Mouse (Mus musculus): Measurements from ENCODE around the gene Sorcs1. TPM values are rescaled to one million over a fixed set of nuclear protein-coding genes. Genes with fewer than 3 reads are reported as not detected.

Gene Sorcs1
- polyA plus RNA-seq, 1 experiment from 2014 or later: 9.7 TPM

- H3K4me1 ChIP-seq: no peaks in the 10 kb centered on the region
- H3K27ac ChIP-seq (replicated peaks): no peak overlapping the region
- no peaks in the 10 kb centered on the region for H3K9me3 ChIP-seq
- WGBS: 70% methylated on average over 3 of the region's 3 CpGs
- no peak overlapping the region for H3K4me3 ChIP-seq
- H3K4me2 ChIP-seq (replicated peaks): no peak overlapping the region
- no peaks in the 10 kb centered on the region for H3K27me3 ChIP-seq
- no peaks in the 10 kb centered on the region for H3K36me3 ChIP-seq
- no peak overlapping the region for H3K9ac ChIP-seq (replicated peaks)
- ATAC-seq (replicated peaks): no peak
Observed at GRCm38 (mm10) chr19:50468592-50468991, 209.9 kb downstream of the Sorcs1 start.

GRCm38 (mm10) chr19:50464811-50465210 lies 213.6 kb downstream of the Sorcs1 start:
- Histone ChIP-seq H3K4me3 (no peak overlapping the region), H3K27ac (replicated peaks) (no peak overlapping the region), H3K36me3 (no peaks in the 10 kb centered on the region), H3K27me3 (no peaks in the 10 kb centered on the region), H3K9ac (replicated peaks) (no peak overlapping the region), H3K4me2 (replicated peaks) (no peak overlapping the region), H3K4me1 (no peaks in the 10 kb centered on the region), H3K9me3 (no peaks in the 10 kb centered on the region)
- WGBS: 89% methylated on average over 6 of the region's 6 CpGs
- no peak for ATAC-seq (replicated peaks)

GRCm38 (mm10) chr19:50458581-50458980 lies 219.9 kb downstream of the Sorcs1 start:
- Histone ChIP-seq H3K36me3 (no peaks in the 10 kb centered on the region), H3K27ac (replicated peaks) (no peak overlapping the region), H3K9ac (replicated peaks) (no peak overlapping the region), H3K9me3 (no peaks in the 10 kb centered on the region), H3K4me1 (0 out of 2 replicates have a peak, but pooled peaks cover 7% of the 10 kb centered on the region), H3K4me3 (no peak overlapping the region), H3K4me2 (replicated peaks) (no peak overlapping the region), H3K27me3 (no peaks in the 10 kb centered on the region)
- ATAC-seq (replicated peaks): no peak
- WGBS: 77% methylated on average over 5 of the region's 5 CpGs

DNA sequence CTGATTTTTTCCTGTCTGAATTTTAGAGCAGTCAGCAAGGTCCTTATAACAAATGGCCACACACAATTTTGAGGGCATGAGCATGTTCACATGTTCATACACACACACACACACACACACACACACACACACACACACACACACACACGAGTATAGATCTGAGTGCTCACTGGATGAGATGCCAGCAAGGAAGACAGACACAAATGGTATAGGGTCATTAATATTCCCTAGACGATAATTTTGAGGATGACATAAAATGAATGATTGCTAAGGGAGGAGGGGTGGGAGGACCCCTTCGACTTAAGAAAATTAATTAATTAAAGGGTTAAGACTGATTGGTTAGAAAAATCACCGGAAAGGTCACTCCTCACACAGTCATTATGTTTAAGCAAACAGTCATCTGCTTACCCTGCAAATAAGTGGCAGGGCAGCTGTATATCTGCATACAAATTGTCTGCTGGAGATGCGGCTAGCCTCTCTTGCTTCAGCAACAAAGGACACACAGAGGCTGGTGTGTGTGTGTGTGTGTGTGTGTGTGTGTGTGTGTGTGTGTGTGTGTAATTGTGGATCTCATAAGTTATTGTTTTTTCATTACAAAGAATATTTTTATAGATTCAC lies 221.1 kb downstream of the Sorcs1 start:
- H3K36me3 ChIP-seq: no peaks in the 10 kb centered on the region
- 0 out of 2 replicates have a peak, but pooled peaks have one; percentile 41 for ATAC-seq (replicated peaks)
- no peak overlapping the region for H3K4me2 ChIP-seq (replicated peaks)
- no peak overlapping the region for H3K9ac ChIP-seq (replicated peaks)
- H3K4me3 ChIP-seq: no peak overlapping the region
- 35% methylated on average over 5 of the region's 5 CpGs for WGBS
- H3K27ac ChIP-seq (replicated peaks): no peak overlapping the region
- 0 out of 2 replicates have a peak, but pooled peaks cover 7% of the 10 kb centered on the region for H3K4me1 ChIP-seq
- H3K9me3 ChIP-seq: no peaks in the 10 kb centered on the region
- H3K27me3 ChIP-seq: no peaks in the 10 kb centered on the region

DNA sequence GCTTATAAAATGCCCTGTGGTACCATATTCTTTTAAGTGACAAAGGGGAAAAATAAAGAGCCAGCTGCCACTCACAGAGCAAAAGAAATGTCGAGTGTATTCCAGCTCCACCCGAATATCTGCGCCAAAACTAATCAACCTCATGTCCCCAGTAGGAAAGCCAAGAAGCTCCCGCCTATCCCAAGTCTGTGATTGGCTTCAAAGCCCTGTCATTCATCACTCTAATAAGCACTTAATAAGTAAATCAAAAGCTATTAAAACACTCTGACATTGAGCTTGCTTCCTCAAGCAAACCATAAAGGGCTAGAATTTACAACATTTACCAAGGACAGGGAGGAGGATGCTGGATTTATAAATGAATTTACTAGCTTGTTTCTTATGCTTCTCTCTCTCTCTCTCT lies 237.3 kb downstream of the Sorcs1 start:
- no peak overlapping the region for H3K9ac ChIP-seq (replicated peaks)
- peak overlapping the region; percentile 38 for H3K4me2 ChIP-seq (replicated peaks)
- 4% methylated on average over 4 of the region's 4 CpGs for WGBS
- peak overlapping the region; percentile 52 for H3K27ac ChIP-seq (replicated peaks)
- H3K9me3 ChIP-seq: no peaks in the 10 kb centered on the region
- H3K27me3 ChIP-seq: no peaks in the 10 kb centered on the region
- no peaks in the 10 kb centered on the region for H3K36me3 ChIP-seq
- H3K4me3 ChIP-seq: 0 out of 2 replicates have a peak overlapping the region, but pooled peaks have one; percentile 14
- H3K4me1 ChIP-seq: peaks cover 27% of the 10 kb centered on the region
- peak; percentile 77 for ATAC-seq (replicated peaks)

DNA sequence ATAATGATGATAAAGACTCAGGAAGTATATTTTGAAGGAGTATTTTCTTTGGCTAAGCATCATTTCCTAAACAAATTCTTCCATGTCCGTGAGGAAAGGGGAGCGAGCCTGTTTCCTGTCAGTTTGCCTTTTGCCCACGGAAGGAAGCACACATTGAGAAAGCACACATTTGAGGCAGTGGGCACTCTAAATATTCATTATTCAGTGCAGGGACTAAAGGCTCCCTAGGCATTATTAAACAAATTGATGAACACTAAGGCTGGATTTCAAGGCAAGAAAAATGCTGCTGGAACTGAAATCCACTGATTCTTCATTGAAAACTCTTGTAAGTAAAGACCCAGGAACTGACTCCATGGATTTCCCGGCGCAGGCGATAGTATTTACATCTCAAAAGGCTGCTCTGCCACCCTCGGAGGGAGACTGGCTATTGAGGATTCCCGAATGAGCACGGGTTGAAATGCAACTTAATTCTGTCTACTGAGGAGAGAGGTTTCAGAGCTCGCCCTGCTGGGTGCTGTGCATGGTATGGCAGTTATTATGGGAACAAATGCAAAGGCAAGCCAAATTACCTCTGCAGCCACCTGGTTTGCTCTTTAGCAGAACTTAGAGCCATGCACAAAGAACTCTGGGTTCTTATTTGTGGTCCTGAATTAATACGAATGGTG lies 238.1 kb downstream of the Sorcs1 start:
- no peaks in the 10 kb centered on the region for H3K27me3 ChIP-seq
- H3K36me3 ChIP-seq: no peaks in the 10 kb centered on the region
- H3K4me1 ChIP-seq: peaks cover 27% of the 10 kb centered on the region
- ATAC-seq (replicated peaks): peak; percentile 83
- H3K4me3 ChIP-seq: peak overlapping the region; percentile 14; the same call in 1 of the 2 replicates
- H3K4me2 ChIP-seq (replicated peaks): peak overlapping the region; percentile 38
- peak overlapping the region; percentile 52; the same call in 1 of the 2 replicates for H3K27ac ChIP-seq (replicated peaks)
- no peaks in the 10 kb centered on the region for H3K9me3 ChIP-seq
- H3K9ac ChIP-seq (replicated peaks): no peak overlapping the region
- under 1% methylated on average over 11 of the region's 11 CpGs for WGBS

DNA sequence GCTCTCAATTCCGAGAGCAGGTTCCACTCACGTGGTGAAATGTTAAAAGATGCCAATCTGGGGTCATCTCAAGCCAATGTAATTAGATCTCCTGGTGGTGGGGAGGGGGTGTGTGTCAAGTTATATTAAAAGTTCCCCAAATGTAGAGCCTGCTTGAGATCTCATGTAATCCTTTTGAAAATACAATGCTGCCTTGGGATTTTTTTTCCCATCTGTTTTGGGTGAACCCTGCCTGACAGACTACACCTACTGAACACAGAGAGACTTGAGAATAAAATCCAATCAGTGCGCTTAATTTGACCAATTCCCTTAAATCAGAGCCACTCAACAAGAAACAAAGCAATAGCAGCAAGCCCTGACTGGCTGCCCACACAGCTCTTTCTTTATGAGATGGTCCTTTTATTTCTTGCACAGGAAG lies 239.0 kb downstream of the Sorcs1 start:
- Histone ChIP-seq H3K36me3 (no peaks in the 10 kb centered on the region), H3K27ac (replicated peaks) (no peak overlapping the region), H3K9ac (replicated peaks) (no peak overlapping the region), H3K27me3 (no peaks in the 10 kb centered on the region), H3K9me3 (no peaks in the 10 kb centered on the region), H3K4me2 (replicated peaks) (no peak overlapping the region), H3K4me1 (peaks cover 27% of the 10 kb centered on the region), H3K4me3 (no peak overlapping the region)
- 11% methylated on average over 3 of the region's 3 CpGs for WGBS
- no peak for ATAC-seq (replicated peaks)

DNA sequence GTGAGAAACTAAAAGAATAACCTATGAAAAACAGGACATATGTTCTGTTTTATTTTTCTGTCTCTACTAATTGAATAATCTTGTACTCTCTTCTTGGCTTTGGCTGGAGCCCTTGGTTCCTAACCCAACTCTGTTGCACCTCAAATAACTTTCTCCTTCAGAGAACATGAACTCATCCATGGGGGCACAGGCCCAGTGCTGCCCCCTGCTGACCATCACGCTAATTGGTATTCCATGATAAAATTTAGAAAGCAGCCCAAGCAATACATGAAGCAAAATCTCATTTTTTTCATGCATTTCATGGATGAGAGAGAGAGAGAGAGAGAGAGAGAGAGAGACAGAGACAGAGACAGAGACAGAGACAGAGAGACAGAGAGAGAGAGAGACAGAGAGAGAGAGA lies 255.5 kb downstream of the Sorcs1 start:
- 70% methylated on average over 1 of the region's 1 CpGs for WGBS
- H3K27ac ChIP-seq (replicated peaks): no peak overlapping the region
- H3K4me1 ChIP-seq: peaks cover 8% of the 10 kb centered on the region; the same call in 1 of the 2 replicates
- H3K9ac ChIP-seq (replicated peaks): no peak overlapping the region
- no peak for ATAC-seq (replicated peaks)
- no peak overlapping the region for H3K4me3 ChIP-seq
- no peak overlapping the region for H3K4me2 ChIP-seq (replicated peaks)
- H3K27me3 ChIP-seq: no peaks in the 10 kb centered on the region
- H3K9me3 ChIP-seq: no peaks in the 10 kb centered on the region
- no peaks in the 10 kb centered on the region for H3K36me3 ChIP-seq

GRCm38 (mm10) chr19:50418962-50419720 lies 259.3 kb downstream of the Sorcs1 start:
- Histone ChIP-seq H3K27ac (replicated peaks) (no peak overlapping the region), H3K36me3 (no peaks in the 10 kb centered on the region), H3K9me3 (no peaks in the 10 kb centered on the region), H3K27me3 (no peaks in the 10 kb centered on the region), H3K9ac (replicated peaks) (no peak overlapping the region), H3K4me3 (no peak overlapping the region), H3K4me1 (peaks cover 8% of the 10 kb centered on the region; the same call in 1 of the 2 replicates), H3K4me2 (replicated peaks) (no peak overlapping the region)
- no peak for ATAC-seq (replicated peaks)
- WGBS: 40% methylated on average over 14 of the region's 14 CpGs

GRCm38 (mm10) chr19:50410561-50410960 lies 267.9 kb downstream of the Sorcs1 start:
- Histone ChIP-seq H3K4me2 (replicated peaks) (no peak overlapping the region), H3K9ac (replicated peaks) (no peak overlapping the region), H3K27ac (replicated peaks) (no peak overlapping the region), H3K4me3 (no peak overlapping the region), H3K27me3 (no peaks in the 10 kb centered on the region), H3K36me3 (no peaks in the 10 kb centered on the region), H3K4me1 (no peaks in the 10 kb centered on the region), H3K9me3 (no peaks in the 10 kb centered on the region)
- no peak for ATAC-seq (replicated peaks)
- 31% methylated on average over 3 of the region's 3 CpGs for WGBS

GRCm38 (mm10) chr19:50398341-50398740 lies 280.1 kb downstream of the Sorcs1 start:
- H3K9ac ChIP-seq (replicated peaks): no peak overlapping the region
- H3K4me1 ChIP-seq: no peaks in the 10 kb centered on the region
- no peaks in the 10 kb centered on the region for H3K36me3 ChIP-seq
- no peak overlapping the region for H3K4me3 ChIP-seq
- no peak overlapping the region for H3K4me2 ChIP-seq (replicated peaks)
- WGBS: 58% methylated on average over 2 of the region's 2 CpGs
- ATAC-seq (replicated peaks): no peak
- H3K27ac ChIP-seq (replicated peaks): no peak overlapping the region
- H3K9me3 ChIP-seq: no peaks in the 10 kb centered on the region
- no peaks in the 10 kb centered on the region for H3K27me3 ChIP-seq

DNA sequence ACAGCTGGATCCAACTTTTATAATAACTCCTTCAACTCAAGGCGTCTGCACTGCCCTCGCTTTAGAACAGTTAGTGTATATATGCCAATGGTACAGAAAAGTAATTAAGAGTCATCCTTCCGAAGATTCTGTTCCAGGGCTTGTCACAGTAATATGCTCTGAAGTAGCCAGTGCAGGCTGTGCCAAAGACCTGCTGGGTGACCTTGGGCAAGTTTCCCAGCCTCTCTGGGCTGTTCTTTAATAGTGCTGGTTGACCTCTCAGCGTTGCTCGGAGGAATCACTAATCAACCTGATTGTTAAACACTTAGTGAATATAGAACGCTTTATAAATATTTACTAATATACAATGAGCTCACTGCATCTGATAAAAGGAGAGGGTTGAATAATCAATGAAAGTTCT lies 282.7 kb downstream of the Sorcs1 start:
- no peaks in the 10 kb centered on the region for H3K27me3 ChIP-seq

More for the DNA sequence above, 282.7 kb downstream of the Sorcs1 start:
- ATAC-seq (replicated peaks): no peak
- WGBS: 73% methylated on average over 6 of the region's 6 CpGs
- Histone ChIP-seq H3K27ac (replicated peaks) (no peak overlapping the region), H3K4me2 (replicated peaks) (no peak overlapping the region), H3K9me3 (no peaks in the 10 kb centered on the region), H3K4me1 (no peaks in the 10 kb centered on the region), H3K4me3 (no peak overlapping the region), H3K9ac (replicated peaks) (no peak overlapping the region), H3K36me3 (no peaks in the 10 kb centered on the region)
